Mouse (Mus musculus) Patski (cell line): ENCODE results near the gene Nab2. TPM values are rescaled to one million over a fixed set of nuclear protein-coding genes. Genes with fewer than 3 reads are reported as not detected.

Experiments
- ATAC-seq: fragments of 100-300 bp; one replicate; pipeline ENCODE4 v1.8.0; 2021
- CTCF ChIA-PET: fragments of 350-600 bp; sonication (Branson Sonifier 250); formaldehyde crosslinking; loops from one replicate; lab custom pipeline; 2022; ENCODE audit warnings: inconsistent platforms; lab: Charles Lee
- POLR2A ChIA-PET: fragments of 350-600 bp; sonication (Branson Sonifier 250); formaldehyde crosslinking; loops from one replicate; lab custom pipeline; 2022; ENCODE audit warnings: antibody characterized with exemption, inconsistent platforms; lab: Charles Lee
- DNase-seq: peaks from one replicate; pipeline ENCODE4 v3.0.0-alpha.2; 2011; ENCODE audit warnings: low read depth, low spot score
- H3K27me3 ChIP-seq: fragments of 371-371 bp; one replicate; pipeline ENCODE4 v1.5.1; 2021
- CTCF ChIP-seq: fragments of 100-300 bp; IDR thresholded peaks from one replicate; pipeline ENCODE4 v1.5.1; 2021
- in situ Hi-C: fragments of 300-500 bp; cut with MboI; formaldehyde crosslinking; loops from 3 replicates; pipeline ENCODE4 v1.11.1; 2018; ENCODE audit warnings: low pct_unique_long_range_greater_than_20kb, mixed read lengths
- polyA plus RNA-seq: library from polyadenylated mRNA; unstranded; gene quantifications from one replicate; pipeline ENCODE4 v1.2.3, GENCODE M21; 2021

The Nab2 gene
- polyA plus RNA-seq, 1 experiment from 2014 or later = 31.8 TPM

- ATAC-seq = peak; percentile 63
- ChIA-PET POLR2A (no interaction called here), CTCF (interaction anchor here (0.9 to 1.9 kb wide), 6 partner anchors 13 to 281 kb away, joined by 3 to 13 read pairs (median 4); partner anchors contain the start of gene Stat6)
- in situ Hi-C loops = loop anchor here (25.0 kb wide), 4 partner anchors 388 to 1237 kb away; partner anchors contain the start of genes Bloc1s1, Cd63, Cdk4 and Gls2
- H3K27me3 ChIP-seq = no peaks in the 10 kb centered on the region
- no peak for TF ChIP-seq CTCF
- peak; percentile 64 for DNase-seq
Measured at GRCm38 (mm10) chr10:127674794-127675522, 6.6 kb upstream of the Nab2 start.

GRCm38 (mm10) chr10:127674046-127674655, 5.8 kb upstream of the Nab2 start:
- POLR2A ChIA-PET = no interaction called here
- no peaks in the 10 kb centered on the region for H3K27me3 ChIP-seq

GRCm38 (mm10) chr10:127671276-127671675, 2.9 kb upstream of the Nab2 start:
- no peak for TF ChIP-seq CTCF
- ATAC-seq = no peak
- in situ Hi-C loops = loop anchor here (25.0 kb wide), 3 partner anchors 384 to 1241 kb away; partner anchors contain the start of genes Bloc1s1, Cd63, Cdk4 and March9
- POLR2A ChIA-PET = interaction anchor here (1.2 to 1.7 kb wide), 3 partner anchors 9 to 30 kb away, joined by 3 to 6 read pairs (median 4); partner anchors contain the start of gene Stat6
- CTCF ChIA-PET = interaction anchor here (1.1 to 2.9 kb wide), 5 partner anchors 9 to 36 kb away, joined by 3 to 18 read pairs (median 6); partner anchors contain the start of gene Stat6
- H3K27me3 ChIP-seq = no peaks in the 10 kb centered on the region
- no peak for DNase-seq

More at GRCm38 (mm10) chr10:127674046-127674655, 5.8 kb upstream of the Nab2 start:
- ATAC-seq (no peak), DNase-seq (no peak)
- in situ Hi-C loops = loop anchor here (25.0 kb wide), 3 partner anchors 387 to 1238 kb away; partner anchors contain the start of genes Bloc1s1, Cd63, Cdk4 and March9
- no peak for TF ChIP-seq CTCF
- CTCF ChIA-PET = interaction anchor here (0.8 to 1.9 kb wide), 4 partner anchors 12 to 42 kb away, joined by 3 to 13 read pairs (median 5); partner anchors contain the start of gene Stat6

GRCm38 (mm10) chr10:127670185-127670584, 1.8 kb upstream of the Nab2 start:
- no peak for ATAC-seq
- in situ Hi-C loops = loop anchor here (25.0 kb wide), 3 partner anchors 383 to 1242 kb away; partner anchors contain the start of genes Bloc1s1, Cd63, Cdk4 and March9
- ChIA-PET CTCF (interaction anchor here (0.6 to 2.9 kb wide), 6 partner anchors 8 to 367 kb away, joined by 3 to 18 read pairs (median 3); partner anchors contain the start of gene Stat6), POLR2A (interaction anchor here (1.2 to 1.7 kb wide), 3 partner anchors 8 to 29 kb away, joined by 3 to 6 read pairs (median 4); partner anchors contain the start of gene Stat6)
- no peak for DNase-seq
- H3K27me3 ChIP-seq = no peaks in the 10 kb centered on the region
- TF ChIP-seq CTCF = no peak

- CTCF ChIA-PET = interaction anchor here (0.8 to 2.9 kb wide), 5 partner anchors 27 to 68 kb away, joined by 3 to 18 read pairs (median 3); partner anchors contain the start of gene Stat6
- no peak for TF ChIP-seq CTCF
- H3K27me3 ChIP-seq = no peaks in the 10 kb centered on the region
- ATAC-seq (no peak), DNase-seq (no peak)
- POLR2A ChIA-PET = interaction anchor here (0.9 kb wide), 1 partner anchor 25 kb away, joined by 3 read pairs; no protein-coding TSS in a partner anchor
- in situ Hi-C loops = loop anchor here (25.0 kb wide), 3 partner anchors 382 to 1243 kb away; partner anchors contain the start of genes Bloc1s1, Cd63, Cdk4 and March9
Measured at GRCm38 (mm10) chr10:127669170-127669569, 802 bp upstream of the Nab2 start.

- no peak for DNase-seq
- ATAC-seq = peak; percentile 49
- POLR2A ChIA-PET = interaction anchor here (0.6 to 2.0 kb wide), 5 partner anchors 9 to 45 kb away, joined by 3 to 13 read pairs (median 4); partner anchors contain the start of gene Stat6
- in situ Hi-C loops = loop anchor here (25.0 kb wide), 3 partner anchors 380 to 1245 kb away; partner anchors contain the start of genes Bloc1s1, Cd63, Cdk4 and March9
- H3K27me3 ChIP-seq = no peaks in the 10 kb centered on the region
- CTCF ChIA-PET = interaction anchor here (1.2 to 1.5 kb wide), 2 partner anchors 25 to 45 kb away, joined by 3 read pairs; partner anchors contain the start of gene Stat6
- no peak for TF ChIP-seq CTCF
Measured at GRCm38 (mm10) chr10:127667269-127668092, 887 bp downstream of the Nab2 start.

- ChIA-PET CTCF (interaction anchor here (1.2 kb wide), 1 partner anchor 24 kb away, joined by 3 read pairs; the partner anchor contains the start of gene Stat6), POLR2A (interaction anchor here (2.0 kb wide), 1 partner anchor 24 kb away, joined by 13 read pairs; the partner anchor contains the start of gene Stat6)
- no peaks in the 10 kb centered on the region for H3K27me3 ChIP-seq
- ATAC-seq = peak; percentile 49
- DNase-seq = peak; percentile 38
- TF ChIP-seq CTCF = no peak
- in situ Hi-C loops = loop anchor here (25.0 kb wide), 3 partner anchors 379 to 1246 kb away; partner anchors contain the start of genes Bloc1s1, Cd63, Cdk4 and March9
Measured at GRCm38 (mm10) chr10:127666501-127667268, 1.7 kb downstream of the Nab2 start, which contains the start of gene Nemp1. Gene Nemp1 (plus strand): TSS chr10:127666901.
